Mouse (Mus musculus): ENCODE measurements at regions not wholly inside any gene's neighbourhood (a gene's known extent, or its start where the extent isn't known, plus 50 kb on each side); places are given as distances from the start of the nearest gene placed in this dataset.
A peak's percentile ranks its signal among the peaks of the same experiment; 100 is the strongest.
"Not testable (repeated sequence)": the region's sequence is repeated elsewhere in the genome, so short reads cannot be mapped to it uniquely, and the experiment has no call there.

- not testable (repeated sequence) for H3K27ac ChIP-seq (ENCODE audit: low read length); H3K4me1 ChIP-seq (ENCODE audit: control insufficient read depth, insufficient read depth, low read length); H3K9ac ChIP-seq (ENCODE audit: low read length); H3K36me3 ChIP-seq (ENCODE audit: control insufficient read depth, insufficient read depth, low read length); H3K4me2 ChIP-seq (ENCODE audit: low read depth, low read length); H3K9me3 ChIP-seq (replicated peaks; ENCODE audit: control insufficient read depth, low read length); H3K27me3 ChIP-seq (ENCODE audit: control insufficient read depth, insufficient read depth, low read length); ATAC-seq (ENCODE audit: insufficient read depth, low FRiP score)
- H3K4me3 ChIP-seq (replicated peaks; ENCODE audit: low read length): peak overlapping the region; percentile 37
- WGBS: under 1% methylated on average over 25 of the region's 39 CpGs
These were observed 375.5 kb upstream of the Asap2 start for GRCm38 (mm10) chr12:20614766-20615165.
